Comparison of ENCODE assay signal across 20 mouse cellular contexts in genomic region chr12:12270495-12270894, GRCm38 (mm10). TPM values are rescaled to one million over a fixed set of nuclear protein-coding genes. Genes with fewer than 3 reads are reported as not detected.
DNase-seq lines count a peak whose midpoint lies in the region; ATAC-seq and TF ChIP-seq lines count a peak whose summit lies in the region.
"Had no signal": no experiment of that assay in that cellular context is flagged by ENCODE, and none has a peak within 500 bp of the region (broad histone marks: within the 10 kb centered on the region; RNA-seq: fewer than 3 reads in every experiment).

No protein-coding gene starts in this region.

- peak overlapping the region; percentile 18; the same call in 1 of the 2 replicates for H3K27ac ChIP-seq in layer of hippocampus, adult 2 months
- peak overlapping the region; percentile 77 for H3K27ac ChIP-seq in CH12.LX (ENCODE audit: insufficient read depth, low read depth)
- H3K27ac ChIP-seq: forebrain, embryonic 13.5 days; hindbrain, postnatal 0 days; limb, embryonic 13.5 days had no signal

- dilution Hi-C loops in CH12.LX (cut with MboI; ENCODE audit: extremely low pct_ligation_motif_present, extremely low pct_unique_long_range_greater_than_20kb, low sequenced_read_pairs), result no loop called here

- in situ Hi-C loops in CH12.LX (cut with MboI; ENCODE audit: low pct_ligation_motif_present, low pct_unique_long_range_greater_than_20kb, low sequenced_read_pairs), result loop anchor here (5.0 kb wide), 1 partner anchor 37 kb away; no protein-coding TSS in a partner anchor

- peaks cover 0 to 28% of the 10 kb centered on the region in 2 experiments for H3K36me3 ChIP-seq in CH12.LX (replicated peaks in 1 of 2; ENCODE audit: control insufficient read depth in 1 of 2, insufficient read depth in 1 of 2, low read length in 1 of 2)
- H3K36me3 ChIP-seq: limb, embryonic 13.5 days had no signal

- no peak for TF ChIP-seq POLR2A in CH12.LX (IDR thresholded peaks at IDR 0.05; ENCODE audit: low read depth, low read length)

- DNase-seq in layer of hippocampus, adult 2 months (ENCODE audit: low spot score in 2 of 2), result peak in 1 of 2 experiments; percentile 7
- no peak for DNase-seq in layer of hippocampus, postnatal 25 days (ENCODE audit: extremely low spot score in 1 of 2, low spot score in 1 of 2)
- DNase-seq in A20 (ENCODE audit: low read depth, low spot score) (peak; percentile 12), CH12.LX (ENCODE audit: extremely low read depth) (peak; percentile 66)
- DNase-seq in Muller cell, postnatal 12 days (ENCODE audit: inconsistent ontology term), result no peak
- no peak for DNase-seq in kidney, postnatal 14 days
- DNase-seq: cerebellum, postnatal 25 days; gastrocnemius, postnatal 36 days; heart, postnatal 4 days; kidney, postnatal 25 days; layer of hippocampus, adult 9-11 months; lung, adult 18-20 months; thymus, adult 18-20 months had no signal

- H3K4me3 ChIP-seq in layer of hippocampus, adult 2 months, result no peak overlapping the region
- H3K4me3 ChIP-seq in CH12.LX (replicated peaks in 1 of 3; ENCODE audit: low read depth in 2 of 3, low read length in 2 of 3, poor library complexity in 1 of 3), result no peak overlapping the region
- H3K4me3 ChIP-seq: forebrain, embryonic 13.5 days; limb, embryonic 13.5 days had no signal

- H3K4me1 ChIP-seq in CH12.LX (ENCODE audit: control insufficient read depth in 1 of 2, insufficient read depth in 2 of 2), result peaks cover 30 to 94% of the 10 kb centered on the region in 2 experiments

- peak; percentile 86 for ATAC-seq in megakaryocyte progenitor cell, adult 5-6 weeks (replicated peaks; ENCODE audit: poor library complexity)
- ATAC-seq: CD4-positive, CD25-positive, alpha-beta regulatory T cell, adult 4 months; forebrain, embryonic 13.5 days; hindbrain, postnatal 0 days; midbrain, embryonic 16.5 days had no signal

- H3K9ac ChIP-seq in CH12.LX (ENCODE audit: insufficient read depth, low read depth), result peak overlapping the region; percentile 25; the same call in 1 of the 2 replicates
- H3K9ac ChIP-seq: forebrain, embryonic 13.5 days; limb, embryonic 13.5 days had no signal

- no peak for TF ChIP-seq RAD21 in CH12.LX (IDR thresholded peaks at IDR 0.05; ENCODE audit: low read depth, low read length)

- no peak for TF ChIP-seq CTCF in layer of hippocampus, adult 2 months (conservative IDR thresholded peaks at IDR 0.05)
- TF ChIP-seq CTCF in CH12.LX (conservative IDR thresholded peaks at IDR 0.05 in 1 of 2, IDR thresholded peaks at IDR 0.05 in 1 of 2; ENCODE audit: low read depth in 2 of 2, low read length in 2 of 2), result no peak

- peak overlapping the region; percentile 25 for H3K4me2 ChIP-seq in CH12.LX (ENCODE audit: insufficient read depth, low read depth, poor library complexity, severe bottlenecking)
- H3K4me2 ChIP-seq: forebrain, embryonic 13.5 days; heart, embryonic 11.5 days; limb, embryonic 13.5 days had no signal

- no peaks in the 10 kb centered on the region for H3K79me2 ChIP-seq in CH12.LX (replicated peaks; ENCODE audit: control insufficient read depth, extremely low read depth, insufficient read depth, poor library complexity, severe bottlenecking)

- peak; percentile 93 for TF ChIP-seq EP300 in CH12.LX (IDR thresholded peaks at IDR 0.05; ENCODE audit: low read length)

- H3K9me3 ChIP-seq in CH12.LX (replicated peaks; ENCODE audit: low read length), result no peaks in the 10 kb centered on the region
- H3K9me3 ChIP-seq: forebrain, embryonic 13.5 days; limb, embryonic 13.5 days had no signal

- H3K27me3 ChIP-seq in CH12.LX (replicated peaks), result no peaks in the 10 kb centered on the region
- H3K27me3 ChIP-seq: forebrain, embryonic 13.5 days; limb, embryonic 13.5 days had no signal

TF ChIP-seq in CH12.LX, 34 proteins besides CTCF, POLR2A, EP300 and RAD21:
- TF ChIP-seq ETS1 (conservative IDR thresholded peaks at IDR 0.05; ENCODE audit: low read depth, low read length) (peak; percentile 81), KAT2A (IDR thresholded peaks at IDR 0.05; ENCODE audit: insufficient replicate concordance, low read length) (no peak), MAZ (IDR thresholded peaks at IDR 0.05; ENCODE audit: low read depth, low read length) (0 out of 2 replicates have a peak, but pooled peaks have one; percentile 28), USF2 (conservative IDR thresholded peaks at IDR 0.05; ENCODE audit: low read depth, low read length) (no peak), RCOR1 (conservative IDR thresholded peaks at IDR 0.05; ENCODE audit: low read depth, low read length) (peak; percentile 79; the same call in 1 of the 2 replicates), PAX5 (IDR thresholded peaks at IDR 0.05; ENCODE audit: low read length) (no peak), TBP (conservative IDR thresholded peaks at IDR 0.05; ENCODE audit: low read depth, low read length) (no peak), SIN3A (IDR thresholded peaks at IDR 0.05; ENCODE audit: low read length) (0 out of 2 replicates have a peak, but pooled peaks have one; percentile 23), HCFC1 (IDR thresholded peaks at IDR 0.05; ENCODE audit: low read depth, low read length) (no peak), SMC3 (IDR thresholded peaks at IDR 0.05; ENCODE audit: low read depth, low read length) (peak; percentile 3; the same call in 1 of the 2 replicates), ZNF384 (IDR thresholded peaks at IDR 0.05; ENCODE audit: low read depth, low read length) (peak; percentile 81), CHD2 (IDR thresholded peaks at IDR 0.05; ENCODE audit: low read length) (no peak), TCF12 (IDR thresholded peaks at IDR 0.05; ENCODE audit: low read depth, low read length) (peak; percentile 29; the same call in 1 of the 2 replicates), MYC (IDR thresholded peaks at IDR 0.05; ENCODE audit: low read depth, low read length) (no peak), CHD1 (IDR thresholded peaks at IDR 0.05; ENCODE audit: low read depth, low read length) (no peak), MEF2A (IDR thresholded peaks at IDR 0.05; ENCODE audit: borderline replicate concordance, low read depth, low read length) (peak; percentile 59; the same call in 1 of the 2 replicates), NRF1 (IDR thresholded peaks at IDR 0.05; ENCODE audit: low read depth, low read length) (no peak), ZC3H11A (IDR thresholded peaks at IDR 0.05; ENCODE audit: low read depth, low read length) (no peak), NELFE (IDR thresholded peaks at IDR 0.05; ENCODE audit: low read depth, low read length) (no peak), MAX (IDR thresholded peaks at IDR 0.05; ENCODE audit: low read length) (peak; percentile 52; the same call in 1 of the 2 replicates), MXI1 (IDR thresholded peaks at IDR 0.05; ENCODE audit: low read depth, low read length) (peak; percentile 40; the same call in 1 of the 2 replicates), ZMIZ1 (IDR thresholded peaks at IDR 0.05; ENCODE audit: low read depth, low read length) (no peak), MAFK (IDR thresholded peaks at IDR 0.05; ENCODE audit: insufficient replicate concordance, low read length) (0 out of 2 replicates have a peak, but pooled peaks have one; percentile 57), POLR2AphosphoS2 (IDR thresholded peaks at IDR 0.05; ENCODE audit: low read depth, low read length) (no peak), E2F4 (IDR thresholded peaks at IDR 0.05; ENCODE audit: insufficient replicate concordance, low read depth, low read length) (no peak), GABPA (IDR thresholded peaks at IDR 0.05; ENCODE audit: insufficient replicate concordance, low read depth, low read length) (no peak), IRF4 (IDR thresholded peaks at IDR 0.05; ENCODE audit: low read depth, low read length) (peak; percentile 90), JUN (IDR thresholded peaks at IDR 0.05; ENCODE audit: insufficient read depth, low read depth, low read length) (peak; percentile 11; the same call in 1 of the 2 replicates), ELF1 (IDR thresholded peaks at IDR 0.05; ENCODE audit: low read depth, low read length) (peak; percentile 48; the same call in 1 of the 2 replicates), ZKSCAN1 (IDR thresholded peaks at IDR 0.05; ENCODE audit: borderline replicate concordance, low read depth, low read length) (no peak), BHLHE40 (IDR thresholded peaks at IDR 0.05; ENCODE audit: low read depth, low read length) (peak; percentile 76), USF1 (IDR thresholded peaks at IDR 0.05; ENCODE audit: low read depth, low read length) (no peak), JUND (conservative IDR thresholded peaks at IDR 0.05; ENCODE audit: low read depth, low read length) (peak; percentile 36; the same call in 1 of the 2 replicates)

RNA-seq across cellular contexts. Expression of gene Fam49a, which starts 8.6 kb away (rescaled TPM):
- 100 to 1,000 TPM; 178 to 186 TPM for total RNA-seq in layer of hippocampus, adult 2 months (2021)
- 100 to 1,000 TPM; 185 to 192 TPM for total RNA-seq in layer of hippocampus, postnatal 25 days (2021)
- total RNA-seq in CH12.LX (2012; rRNA removed), result 9.4 and 11.4 TPM in 2 replicates
- total RNA-seq in CH12.LX (2014; rRNA removed), result 17.7 and 17.9 TPM in 2 replicates
- 19.8 and 21.3 TPM in 2 replicates for polyA plus RNA-seq in CH12.LX (2012; ENCODE audit: insufficient read length, low read depth)
- total RNA-seq in megakaryocyte progenitor cell, adult 5-6 weeks (2015), result 10.7 and 11.8 TPM in 2 replicates
- 7.2 and 7.5 TPM in 2 replicates for total RNA-seq in megakaryocyte progenitor cell, adult 5-6 weeks (2017)

Comparison
In these comparisons a context has a peak if more than half of its experiments do, and no peak if none do; other contexts are left out.
1. DNase-seq: peak in A20 (single experiment) and CH12.LX (single experiment); none in layer of hippocampus, postnatal 25 days (0 of 2), Muller cell, postnatal 12 days (single experiment) and kidney, postnatal 14 days (single experiment).
2. RNA of gene Fam49a, which starts 8.6 kb away (total RNA-seq): 185 to 192 TPM in layer of hippocampus, postnatal 25 days and 178 to 186 TPM in layer of hippocampus, adult 2 months; 9.4 to 17.9 TPM in CH12.LX and 7.2 to 11.8 TPM in megakaryocyte progenitor cell, adult 5-6 weeks; every median in the first group is over 4 times any median in the second.